Mouse (Mus musculus) WW6 (cell line): ENCODE data around the gene Timp3.

ENCODE experiments used
- DNase-seq: peaks from one replicate; pipeline ENCODE4 v3.0.0-alpha.2; 2013; ENCODE audit warnings: low read depth, low spot score

Timp3 gene

DNA sequence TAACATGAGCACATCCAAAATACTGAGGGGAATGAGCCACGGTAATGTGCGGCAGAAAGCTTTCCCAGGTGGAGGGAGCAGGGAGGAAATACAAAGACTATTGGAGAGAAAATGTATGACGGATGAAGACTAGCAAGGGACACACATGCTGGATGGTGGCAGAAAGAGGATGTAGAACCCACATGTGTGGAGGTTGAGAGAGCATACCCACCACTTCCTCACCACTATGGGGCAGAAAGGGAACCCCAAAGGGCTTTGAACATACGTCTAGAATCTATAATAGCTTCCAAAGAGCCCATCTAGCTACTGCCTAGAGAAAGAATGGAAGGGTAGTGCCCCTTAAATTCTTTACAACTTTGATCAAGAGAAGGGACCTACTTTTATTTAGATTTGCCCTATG, 85.5 kb downstream of the Timp3 start:
- no peak for DNase-seq

DNA sequence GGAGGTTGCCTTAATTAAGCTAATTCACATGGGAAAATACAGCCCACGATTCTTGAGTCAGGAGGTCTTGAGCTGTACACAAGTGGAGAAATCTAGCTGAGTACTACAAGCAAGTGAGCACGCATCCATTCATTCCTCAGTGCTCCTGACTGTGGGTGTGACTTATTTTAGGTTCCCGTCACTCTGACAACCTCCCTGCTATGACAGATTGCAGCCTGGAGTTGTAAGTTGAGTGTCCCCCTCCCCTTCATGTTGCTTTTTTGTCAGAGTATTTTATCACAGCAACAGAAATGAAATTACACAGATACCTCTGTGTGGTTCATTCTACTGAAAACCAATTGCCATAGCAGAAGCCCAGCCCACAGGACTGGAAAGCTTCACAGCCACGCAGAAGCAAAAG, 86.1 kb downstream of the Timp3 start:
- DNase-seq: no peak

DNA sequence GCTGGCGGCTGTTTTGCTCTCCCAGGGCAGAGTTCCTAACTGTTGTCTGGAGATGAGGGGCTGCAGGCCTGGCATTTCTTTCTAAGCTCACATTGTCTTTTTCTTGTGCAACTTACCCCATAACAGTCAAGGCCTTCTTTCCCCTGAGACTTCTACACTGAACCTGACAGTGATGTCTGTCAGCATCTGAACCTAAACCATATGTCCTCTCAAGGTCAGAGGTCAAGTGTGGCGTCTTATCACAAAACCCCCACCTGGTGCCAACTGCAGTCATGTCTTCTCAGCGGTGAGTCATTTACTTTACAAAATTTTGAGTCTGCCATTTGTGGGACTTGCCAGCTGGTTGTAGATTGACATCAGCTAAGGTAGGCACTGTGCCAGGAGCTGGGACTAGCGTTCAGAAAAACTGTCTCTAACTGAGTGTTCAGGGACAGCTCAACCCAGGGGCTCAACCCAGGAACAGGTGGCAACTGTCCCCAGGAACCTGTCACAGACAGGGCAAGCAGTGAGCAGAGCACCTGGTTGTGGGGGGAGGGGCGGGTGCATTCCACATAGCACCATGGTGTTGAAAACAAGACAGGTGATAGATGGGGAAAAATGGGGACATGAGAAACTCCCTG, 87.8 kb downstream of the Timp3 start:
- DNase-seq: no peak

DNA sequence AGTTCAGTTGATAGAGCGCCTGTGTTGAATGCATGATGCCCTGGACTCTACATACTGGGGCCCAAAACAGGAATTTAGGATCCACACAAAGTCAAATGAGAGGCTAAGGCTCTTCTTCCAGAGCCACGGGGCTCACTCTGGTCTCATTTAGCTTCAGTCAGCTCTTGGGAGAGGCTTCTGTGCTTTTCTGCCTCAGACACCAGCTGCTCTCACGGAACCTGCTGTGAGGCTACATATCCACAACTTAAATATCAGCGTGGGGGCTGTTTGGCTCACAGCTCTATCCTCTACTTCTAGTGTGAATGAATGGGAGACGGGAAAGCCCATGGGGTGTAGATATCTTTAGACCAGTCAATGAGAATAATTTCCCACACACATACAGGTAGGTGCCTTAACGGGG, 88.6 kb downstream of the Timp3 start:
- DNase-seq: no peak

DNA sequence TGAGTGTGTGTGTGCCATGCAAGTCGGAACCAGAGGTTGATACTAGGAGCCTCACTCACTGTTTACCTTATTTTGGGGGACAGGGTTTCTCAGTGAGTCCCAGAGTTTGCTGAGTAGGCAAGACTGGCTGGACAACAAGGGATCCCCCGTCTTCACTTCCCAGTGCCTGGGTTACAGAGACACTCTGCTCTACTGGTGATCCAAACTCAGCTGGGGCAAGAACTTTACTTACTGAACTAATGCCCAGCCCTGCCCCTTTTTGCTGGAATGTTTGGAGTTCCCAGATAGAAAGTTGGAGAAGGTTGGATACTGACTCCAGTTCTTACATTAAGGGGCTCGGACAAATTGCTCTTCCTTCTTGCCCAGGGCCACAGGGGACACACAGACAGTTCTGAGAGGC, 89.2 kb downstream of the Timp3 start:
- DNase-seq: no peak

DNA sequence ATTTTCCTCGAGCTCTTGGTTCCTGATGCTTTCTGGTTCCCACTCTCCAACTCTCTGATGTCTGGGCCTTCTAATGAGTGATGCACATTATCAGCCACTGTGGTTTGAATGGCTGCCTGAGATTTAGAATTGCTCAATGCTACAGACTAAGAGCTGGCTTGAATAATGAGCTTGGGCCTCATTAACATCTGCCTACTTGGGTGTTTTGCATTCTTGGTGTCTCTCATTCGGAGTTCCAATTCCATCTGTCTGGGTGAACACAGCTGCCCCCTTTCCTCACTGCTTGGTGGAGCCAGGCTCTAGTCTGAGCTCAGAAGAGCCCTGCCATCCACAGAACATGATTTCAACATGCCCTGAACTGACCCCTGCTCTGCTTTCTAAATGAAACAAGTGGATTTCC, 89.7 kb downstream of the Timp3 start:
- DNase-seq: no peak

DNA sequence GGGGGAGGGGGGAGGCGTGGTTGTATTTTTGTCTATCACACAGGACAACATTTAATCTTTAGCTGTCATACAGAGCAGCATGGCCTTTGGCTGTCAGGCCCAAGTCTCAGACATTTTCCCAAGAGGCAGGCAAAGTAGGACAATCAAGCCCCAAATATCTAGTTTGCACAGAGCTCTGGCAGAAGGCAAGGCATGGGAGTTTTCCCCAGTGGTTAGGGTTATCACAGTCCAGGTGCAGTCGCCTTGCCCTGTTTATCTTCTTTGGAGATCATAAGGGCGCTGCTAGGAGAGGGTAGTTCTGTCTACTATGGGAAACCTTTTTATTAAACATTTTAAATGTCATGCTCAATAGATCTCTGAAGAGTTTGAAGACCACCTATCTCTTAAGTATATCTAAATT, 92.2 kb downstream of the Timp3 start:
- DNase-seq: no peak

DNA sequence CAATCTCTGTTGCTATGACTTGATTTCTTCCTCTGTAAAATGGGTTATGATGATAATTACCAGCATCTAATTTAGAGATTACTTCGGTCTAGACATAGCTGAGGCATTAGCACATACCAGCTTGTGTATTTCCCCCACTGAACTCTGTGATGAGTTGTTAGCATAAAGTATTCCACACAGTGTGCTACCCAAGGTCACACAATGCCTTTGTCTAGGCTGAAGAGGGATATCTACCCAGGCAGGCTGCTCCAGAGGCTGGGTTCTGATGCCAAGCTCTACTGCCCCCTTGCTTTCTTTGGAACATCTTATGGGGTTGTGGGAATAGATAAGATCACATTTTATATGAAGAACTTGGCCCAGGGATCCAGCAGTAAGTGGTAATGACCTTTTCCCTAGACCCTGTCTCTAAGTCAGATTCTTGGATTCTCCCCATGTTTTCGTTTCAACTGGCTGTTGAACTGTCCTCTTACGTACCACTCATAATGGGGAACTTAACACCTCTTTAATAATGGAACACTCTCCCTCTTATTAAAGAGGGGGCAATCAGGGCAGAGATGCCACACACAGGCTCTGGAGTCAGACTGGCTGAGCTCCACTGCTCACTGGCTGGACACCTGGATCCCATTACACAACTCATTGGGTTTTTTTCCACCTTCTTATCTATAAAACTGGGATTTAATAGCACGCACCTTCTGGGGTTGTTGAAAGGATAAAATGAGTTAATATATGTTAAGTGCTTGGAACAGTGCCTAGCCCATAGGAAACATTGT, 97.6 kb downstream of the Timp3 start:
- DNase-seq: no peak

DNA sequence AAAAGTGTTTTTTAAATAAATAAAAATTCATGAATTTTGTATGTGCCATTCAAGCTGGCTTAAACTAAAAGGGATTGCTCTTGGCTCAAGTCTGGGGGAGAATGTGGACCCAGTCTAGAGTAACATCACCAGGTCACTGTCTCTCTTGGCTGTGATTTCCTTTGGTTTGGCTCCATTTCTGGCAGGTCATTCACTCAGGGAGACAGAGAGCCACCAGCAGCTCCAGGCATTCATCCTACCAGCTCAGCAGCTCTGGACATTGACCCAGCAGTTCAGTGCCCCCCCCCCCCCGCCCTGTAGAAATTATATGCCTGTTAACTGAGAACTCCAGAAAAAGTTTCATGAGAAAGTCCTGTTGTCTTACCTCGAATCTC, 98.2 kb downstream of the Timp3 start:
- no peak for DNase-seq
